Mouse (Mus musculus) NIH3T3 (cell line): Measurements from ENCODE around the gene Plekha7.

Experiments used
- DNase-seq: peaks from one replicate; pipeline ENCODE4 v3.0.0-alpha.2; 2012; ENCODE audit warnings: low read depth

The Plekha7 gene

GRCm38 (mm10) chr7:116186156-116186555, 122.0 kb downstream of the Plekha7 start:
- DNase-seq = no peak

GRCm38 (mm10) chr7:116184358-116185057, 123.7 kb downstream of the Plekha7 start:
- DNase-seq = no peak

- no peak for DNase-seq
These were observed 125.7 kb downstream of the Plekha7 start for GRCm38 (mm10) chr7:116182451-116182850.

- no peak for DNase-seq
These were observed 126.7 kb downstream of the Plekha7 start for GRCm38 (mm10) chr7:116181444-116181946.

GRCm38 (mm10) chr7:116178916-116179315, 129.3 kb downstream of the Plekha7 start:
- DNase-seq = no peak

GRCm38 (mm10) chr7:116172774-116173173, 135.4 kb downstream of the Plekha7 start:
- no peak for DNase-seq

- no peak for DNase-seq
These were observed 138.8 kb downstream of the Plekha7 start for GRCm38 (mm10) chr7:116169426-116169825.

GRCm38 (mm10) chr7:116168224-116168623, 140.0 kb downstream of the Plekha7 start:
- no peak for DNase-seq

- DNase-seq = no peak
These were observed 143.9 kb downstream of the Plekha7 start for GRCm38 (mm10) chr7:116164232-116164631.

- DNase-seq = peak; percentile 65
These were observed 146.6 kb downstream of the Plekha7 start for GRCm38 (mm10) chr7:116161544-116161943.

GRCm38 (mm10) chr7:116156894-116157143, 151.4 kb downstream of the Plekha7 start:
- no peak for DNase-seq

GRCm38 (mm10) chr7:116156072-116156893, 151.9 kb downstream of the Plekha7 start:
- no peak for DNase-seq

GRCm38 (mm10) chr7:116153781-116154368, 154.3 kb downstream of the Plekha7 start:
- DNase-seq = no peak

GRCm38 (mm10) chr7:116149568-116149967, 158.6 kb downstream of the Plekha7 start:
- DNase-seq = no peak

- DNase-seq = no peak
These were observed 161.1 kb downstream of the Plekha7 start for GRCm38 (mm10) chr7:116147114-116147513.

- DNase-seq = no peak
These were observed 163.1 kb downstream of the Plekha7 start for GRCm38 (mm10) chr7:116145030-116145429.

- no peak for DNase-seq
These were observed 170.5 kb downstream of the Plekha7 start for GRCm38 (mm10) chr7:116137671-116138070.

- DNase-seq = no peak
These were observed 171.0 kb downstream of the Plekha7 start for GRCm38 (mm10) chr7:116137149-116137548.

- DNase-seq = no peak
These were observed 173.5 kb downstream of the Plekha7 start for GRCm38 (mm10) chr7:116134413-116135292.

GRCm38 (mm10) chr7:116132078-116132477, 176.1 kb downstream of the Plekha7 start:
- DNase-seq = peak; percentile 82

GRCm38 (mm10) chr7:116131390-116131789, 176.8 kb downstream of the Plekha7 start:
- DNase-seq = peak; percentile 23

GRCm38 (mm10) chr7:116129374-116129773, 178.8 kb downstream of the Plekha7 start:
- DNase-seq = no peak
